Mouse (Mus musculus) kidney, adult 8-10 months (tissue): ENCODE measurements at regions not wholly inside any gene's neighbourhood (a gene's known extent, or its start where the extent isn't known, plus 50 kb on each side); places are given as distances from the start of the nearest gene placed in this dataset.
A peak's percentile ranks its signal among the peaks of the same experiment; 100 is the strongest.

Experiments used
- DNase-seq, 2 experiments: peaks; one replicate each; pipeline ENCODE4 v3.0.0; 2022

- no peak for DNase-seq
Measured at GRCm38 (mm10) chr13:47768963-47769527, 492.0 kb upstream of the Id4 start.

- no peak for DNase-seq
Measured at GRCm38 (mm10) chr13:47777206-47778099, 483.6 kb upstream of the Id4 start.

- no peak for DNase-seq
Measured at GRCm38 (mm10) chr13:47778218-47779009, 482.6 kb upstream of the Id4 start.

GRCm38 (mm10) chr13:47784406-47784805, 476.6 kb upstream of the Id4 start:
- peak; percentile 33 to 38 for DNase-seq

- no peak for DNase-seq
Measured at GRCm38 (mm10) chr13:47797859-47798258, 463.2 kb upstream of the Id4 start.

- no peak for DNase-seq
Measured at GRCm38 (mm10) chr13:47811711-47812415, 449.2 kb upstream of the Id4 start.

GRCm38 (mm10) chr13:47818924-47819564, 442.0 kb upstream of the Id4 start:
- DNase-seq = no peak

- DNase-seq = peak; percentile 1 to 23
Measured at GRCm38 (mm10) chr13:47836491-47836890, 424.5 kb upstream of the Id4 start.

GRCm38 (mm10) chr13:47842418-47842817, 418.6 kb upstream of the Id4 start:
- DNase-seq = no peak

- DNase-seq = no peak
Measured at GRCm38 (mm10) chr13:47843011-47843410, 418.0 kb upstream of the Id4 start.

- DNase-seq = no peak
Measured at GRCm38 (mm10) chr13:47843541-47844267, 417.3 kb upstream of the Id4 start.

- no peak for DNase-seq
Measured at GRCm38 (mm10) chr13:47846713-47847112, 414.3 kb upstream of the Id4 start.

GRCm38 (mm10) chr13:47848371-47849188, 412.4 kb upstream of the Id4 start:
- no peak for DNase-seq

- DNase-seq = no peak
Measured at GRCm38 (mm10) chr13:47855422-47856108, 405.5 kb upstream of the Id4 start.

- no peak for DNase-seq
Measured at GRCm38 (mm10) chr13:47858946-47859345, 402.1 kb upstream of the Id4 start.

GRCm38 (mm10) chr13:47860316-47860715, 400.7 kb upstream of the Id4 start:
- DNase-seq = peak in 1 of 2 experiments; percentile 3

- DNase-seq = peak in 1 of 2 experiments; percentile 6
Measured at GRCm38 (mm10) chr13:47862896-47863295, 398.1 kb upstream of the Id4 start.

- DNase-seq = no peak
Measured at GRCm38 (mm10) chr13:47868656-47869055, 392.4 kb upstream of the Id4 start.

- DNase-seq = peak in 1 of 2 experiments; percentile 14
Measured at GRCm38 (mm10) chr13:47869670-47870532, 391.1 kb upstream of the Id4 start.
